11 mouse cellular contexts compared by ENCODE assay signal in the genomic region with DNA sequence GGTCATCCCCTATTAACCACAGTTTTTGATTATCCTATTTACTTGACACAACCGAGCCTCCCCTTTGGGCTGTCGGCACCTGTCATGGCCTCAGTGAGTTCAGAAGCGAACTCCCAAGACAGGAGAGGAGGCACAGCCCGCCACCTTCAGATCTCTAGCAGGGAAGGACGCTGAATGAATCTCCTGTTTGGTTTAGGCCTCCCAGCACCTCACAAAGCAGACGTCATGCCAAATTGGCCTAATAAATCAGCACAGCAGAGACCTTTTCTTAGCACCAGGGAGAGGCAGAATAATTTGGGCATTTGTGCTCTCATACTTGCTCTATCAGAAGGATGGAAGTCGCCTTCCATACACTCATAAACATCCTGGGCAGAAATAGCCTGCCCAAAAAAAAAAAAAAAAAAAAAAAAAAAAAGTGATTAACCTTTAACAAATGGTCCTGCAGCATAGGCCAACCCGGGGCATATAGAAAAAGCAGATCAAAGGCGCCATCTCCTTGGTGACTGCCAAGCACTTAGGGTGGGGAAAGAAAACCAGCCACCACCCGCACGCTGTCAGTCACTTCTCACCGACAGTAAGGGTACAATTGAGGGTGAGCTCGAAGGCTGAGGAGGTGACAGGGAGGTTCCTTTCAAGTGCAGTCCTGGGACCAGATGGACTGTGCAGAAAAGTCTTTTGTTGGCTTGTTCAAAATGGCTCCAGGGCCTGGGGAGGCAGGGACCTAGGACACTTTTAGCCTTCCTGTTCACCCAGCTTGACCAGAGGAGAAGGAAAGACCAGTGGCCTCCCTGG. TPM values are rescaled to one million over a fixed set of nuclear protein-coding genes. Genes with fewer than 3 reads are reported as not detected.
DNase-seq lines count a peak whose midpoint lies in the region; ATAC-seq and TF ChIP-seq lines count a peak whose summit lies in the region.
"Had no signal": no experiment of that assay in that cellular context is flagged by ENCODE, and none has a peak within 500 bp of the region (broad histone marks: within the 10 kb centered on the region; RNA-seq: fewer than 3 reads in every experiment).

No protein-coding gene starts in this region.

- TF ChIP-seq POLR2A in lung, adult 2 months (IDR thresholded peaks at IDR 0.05; ENCODE audit: borderline replicate concordance, extremely low read depth, low read depth, low read length) = no peak

- no peak overlapping the region for H3K4me2 ChIP-seq in lung, embryonic 14.5 days
- no peak overlapping the region for H3K4me2 ChIP-seq in forebrain, embryonic 14.5 days (ENCODE audit: low read length)
- H3K4me2 ChIP-seq in stomach, embryonic 14.5 days (replicated peaks; ENCODE audit: low read depth, low read length) = no peak overlapping the region
- H3K4me2 ChIP-seq: liver, embryonic 15.5 days had no signal

- no peak overlapping the region for H3K9ac ChIP-seq in lung, embryonic 14.5 days
- H3K9ac ChIP-seq in forebrain, embryonic 14.5 days (ENCODE audit: low read length) = peak overlapping the region; percentile 3; the same call in 1 of the 2 replicates
- H3K9ac ChIP-seq in stomach, embryonic 14.5 days (replicated peaks; ENCODE audit: low read depth, low read length) = no peak overlapping the region

- peaks cover 41% of the 10 kb centered on the region for H3K36me3 ChIP-seq in lung, embryonic 14.5 days (ENCODE audit: insufficient read depth)
- H3K36me3 ChIP-seq in forebrain, embryonic 14.5 days (ENCODE audit: control insufficient read depth, insufficient read depth, low read length) = peaks cover 25% of the 10 kb centered on the region
- peaks cover 19% of the 10 kb centered on the region for H3K36me3 ChIP-seq in stomach, embryonic 14.5 days (ENCODE audit: control insufficient read depth, insufficient read depth, low read length)

- 24% methylated on average over 13 of the region's 13 CpGs for WGBS in lung, embryonic 14.5 days
- 34% methylated on average over 13 of the region's 13 CpGs for WGBS in lung, adult 2 months
- WGBS in forebrain, embryonic 14.5 days = 23% methylated on average over 13 of the region's 13 CpGs
- 34% methylated on average over 13 of the region's 13 CpGs for WGBS in stomach, embryonic 14.5 days

- TF ChIP-seq CTCF in lung, embryonic 14.5 days (IDR thresholded peaks at IDR 0.05; ENCODE audit: low read depth) = no peak
- TF ChIP-seq CTCF in lung, adult 2 months (IDR thresholded peaks at IDR 0.05; ENCODE audit: insufficient read depth, low read length) = no peak

- no peak for DNase-seq in lung, embryonic 14.5 days
- no peak for DNase-seq in lung, adult 2 months
- DNase-seq in forebrain, embryonic 14.5 days (ENCODE audit: low spot score) = peak; percentile 23
- DNase-seq in left cerebral cortex, postnatal 25 days (ENCODE audit: low spot score in 2 of 2) = no peak
- no peak for DNase-seq in layer of hippocampus, adult 9-10 months (ENCODE audit: low spot score)
- DNase-seq: adrenal gland, adult 8-10 months; kidney, adult 2 months had no signal

- no peak overlapping the region for H3K4me3 ChIP-seq in lung, embryonic 14.5 days (ENCODE audit: low read depth, low read length)
- H3K4me3 ChIP-seq in lung, adult 2 months (replicated peaks; ENCODE audit: extremely low read depth, low read depth, low read length) = no peak overlapping the region
- H3K4me3 ChIP-seq in forebrain, embryonic 14.5 days (ENCODE audit: low read depth, low read length) = no peak overlapping the region
- H3K4me3 ChIP-seq in stomach, embryonic 14.5 days (ENCODE audit: low read depth, low read length) = no peak overlapping the region
- H3K4me3 ChIP-seq: liver, embryonic 15.5 days had no signal

- no peaks in the 10 kb centered on the region for H3K9me3 ChIP-seq in lung, embryonic 14.5 days (ENCODE audit: low read depth, low read length)
- H3K9me3 ChIP-seq in forebrain, embryonic 14.5 days (replicated peaks; ENCODE audit: control insufficient read depth, low read length) = no peaks in the 10 kb centered on the region
- H3K9me3 ChIP-seq in stomach, embryonic 14.5 days (ENCODE audit: control insufficient read depth, low read depth, low read length) = no peaks in the 10 kb centered on the region
- H3K9me3 ChIP-seq: G1E; liver, embryonic 15.5 days had no signal

- peaks cover 11% of the 10 kb centered on the region for H3K4me1 ChIP-seq in lung, embryonic 14.5 days (ENCODE audit: insufficient read depth)
- H3K4me1 ChIP-seq in lung, adult 2 months (ENCODE audit: control insufficient read depth, insufficient read depth, low read length) = peaks cover 30% of the 10 kb centered on the region
- H3K4me1 ChIP-seq in forebrain, embryonic 14.5 days (ENCODE audit: control insufficient read depth, insufficient read depth, low read length) = peaks cover 9% of the 10 kb centered on the region; the same call in 1 of the 2 replicates
- peaks cover 43% of the 10 kb centered on the region for H3K4me1 ChIP-seq in stomach, embryonic 14.5 days (ENCODE audit: control insufficient read depth, insufficient read depth, low read length)

- H3K27ac ChIP-seq in lung, embryonic 14.5 days (ENCODE audit: low read depth) = peak overlapping the region; percentile 50
- peak overlapping the region; percentile 34; the same call in 1 of the 2 replicates for H3K27ac ChIP-seq in forebrain, embryonic 14.5 days (ENCODE audit: low read depth, low read length)
- H3K27ac ChIP-seq in stomach, embryonic 14.5 days (ENCODE audit: low read length) = peak overlapping the region; percentile 71; the same call in 1 of the 2 replicates

- intact Hi-C loops in left cerebral cortex, postnatal 25 days (cut with DNase I) = loop anchor here (5.0 kb wide), 1 partner anchor 205 kb away; the partner anchor contains the start of gene Rsad1

- no peaks in the 10 kb centered on the region for H3K27me3 ChIP-seq in lung, embryonic 14.5 days (ENCODE audit: insufficient read depth, low read length)
- H3K27me3 ChIP-seq in forebrain, embryonic 14.5 days (replicated peaks; ENCODE audit: control insufficient read depth, insufficient read depth, low read length) = no peaks in the 10 kb centered on the region
- H3K27me3 ChIP-seq in stomach, embryonic 14.5 days (ENCODE audit: control insufficient read depth, insufficient read depth, low read length) = no peaks in the 10 kb centered on the region
- H3K27me3 ChIP-seq: liver, embryonic 15.5 days had no signal

- ATAC-seq in lung, embryonic 14.5 days (ENCODE audit: insufficient read depth) = no peak
- no peak for ATAC-seq in forebrain, embryonic 14.5 days
- ATAC-seq in megakaryocyte progenitor cell, adult 5-6 weeks (replicated peaks; ENCODE audit: poor library complexity) = peak; percentile 34; the same call in 1 of the 2 replicates
- ATAC-seq in stomach, embryonic 14.5 days (ENCODE audit: insufficient number of reproducible peaks, insufficient read depth, low FRiP score, low read depth) = no peak

RNA-seq across cellular contexts. Expression of gene Ankrd40, which starts 14.5 kb away (rescaled TPM):
- polyA plus RNA-seq in lung, embryonic 14.5 days (2014; fragmentation: Nextera tagmentation; extraction: Ambion mirVana) = 29.8 and 30.9 TPM in 2 replicates
- polyA plus RNA-seq in lung, adult 2 months (2012; rRNA removed) = 193 and 235 TPM in 2 replicates
- polyA plus RNA-seq in forebrain, embryonic 14.5 days (2014; fragmentation: Nextera tagmentation; extraction: Ambion mirVana) = 10.2 and 10.3 TPM in 2 replicates
- 18.8 and 21.7 TPM in 2 replicates for total RNA-seq in megakaryocyte progenitor cell, adult 5-6 weeks (2015)
- total RNA-seq in megakaryocyte progenitor cell, adult 5-6 weeks (2017) = 59.6 and 77.8 TPM in 2 replicates
- polyA plus RNA-seq in stomach, embryonic 14.5 days (2014; fragmentation: Nextera tagmentation; extraction: Ambion mirVana) = 17.4 and 19.2 TPM in 2 replicates
- 100 to 1,000 TPM; 138 to 144 TPM for total RNA-seq in left cerebral cortex, postnatal 25 days (2021)

RNA-seq across cellular contexts. Expression of gene Luc7l3, which starts 20.5 kb away (rescaled TPM):
- polyA plus RNA-seq in lung, embryonic 14.5 days (2014; fragmentation: Nextera tagmentation; extraction: Ambion mirVana) = 93.2 and 95.8 TPM in 2 replicates
- 10.0 and 16.1 TPM in 2 replicates for polyA plus RNA-seq in lung, adult 2 months (2012; rRNA removed)
- 89.6 and 104 TPM in 2 replicates for polyA plus RNA-seq in forebrain, embryonic 14.5 days (2014; fragmentation: Nextera tagmentation; extraction: Ambion mirVana)
- 160 and 188 TPM in 2 replicates for total RNA-seq in megakaryocyte progenitor cell, adult 5-6 weeks (2015)
- 289 and 470 TPM in 2 replicates for total RNA-seq in megakaryocyte progenitor cell, adult 5-6 weeks (2017)
- polyA plus RNA-seq in stomach, embryonic 14.5 days (2014; fragmentation: Nextera tagmentation; extraction: Ambion mirVana) = 116 and 124 TPM in 2 replicates
- 100 to 1,000 TPM; 108 to 120 TPM for total RNA-seq in left cerebral cortex, postnatal 25 days (2021)

RNA-seq across cellular contexts. Expression of gene Abcc3, which starts 50.5 kb away (rescaled TPM):
- 3.1 and 3.7 TPM in 2 replicates for polyA plus RNA-seq in lung, embryonic 14.5 days (2014; fragmentation: Nextera tagmentation; extraction: Ambion mirVana)
- 47.6 and 57.9 TPM in 2 replicates for polyA plus RNA-seq in lung, adult 2 months (2012; rRNA removed)
- polyA plus RNA-seq in forebrain, embryonic 14.5 days (2014; fragmentation: Nextera tagmentation; extraction: Ambion mirVana) = 0.27 and 1.7 TPM in 2 replicates
- 0.07 and 0.56 TPM in 2 replicates for total RNA-seq in megakaryocyte progenitor cell, adult 5-6 weeks (2015)
- total RNA-seq in megakaryocyte progenitor cell, adult 5-6 weeks (2017) = 0.17 TPM in 1 of 2 replicates, not detected in the other
- 4.5 and 5.8 TPM in 2 replicates for polyA plus RNA-seq in stomach, embryonic 14.5 days (2014; fragmentation: Nextera tagmentation; extraction: Ambion mirVana)
- total RNA-seq in left cerebral cortex, postnatal 25 days (2021) = 1 to 10 TPM; 2.0 to 2.9 TPM
- polyA plus RNA-seq: G1E had no signal
